Mouse (Mus musculus): ENCODE measurements around the gene 1110004F10Rik. TPM values are rescaled to one million over a fixed set of nuclear protein-coding genes. Genes with fewer than 3 reads are reported as not detected.
A peak's percentile ranks its signal among the peaks of the same experiment; 100 is the strongest.

1110004F10Rik gene
- polyA plus RNA-seq, 1 experiment: 61.4 TPM

GRCm38 (mm10) chr7:116132078-116132477 lies 92.9 kb downstream of the 1110004F10Rik start:
- H3K36me3 ChIP-seq (ENCODE audit: control insufficient read depth, insufficient read depth, low read length): no peaks in the 10 kb centered on the region
- H3K4me1 ChIP-seq (replicated peaks; ENCODE audit: control insufficient read depth, insufficient read depth, low read length): no peaks in the 10 kb centered on the region
- no peaks in the 10 kb centered on the region for H3K27me3 ChIP-seq (ENCODE audit: control insufficient read depth, insufficient read depth, low read length)
- 22% methylated on average over 5 of the region's 5 CpGs for WGBS
- H3K27ac ChIP-seq (ENCODE audit: control insufficient read depth, insufficient read depth, low read length): no peak overlapping the region
- TF ChIP-seq POLR2A (IDR thresholded peaks at IDR 0.05; ENCODE audit: control insufficient read depth, extremely low read depth, insufficient read depth, low read length, poor library complexity) (no peak), CTCF (IDR thresholded peaks at IDR 0.05; ENCODE audit: borderline replicate concordance, control insufficient read depth, extremely low read depth, insufficient read depth, low read length, poor library complexity) (peak; percentile 78; the same call in 1 of the 2 replicates)
- peak; percentile 63 for DNase-seq
- H3K4me3 ChIP-seq (ENCODE audit: control insufficient read depth, insufficient read depth, low read length): no peak overlapping the region

DNA sequence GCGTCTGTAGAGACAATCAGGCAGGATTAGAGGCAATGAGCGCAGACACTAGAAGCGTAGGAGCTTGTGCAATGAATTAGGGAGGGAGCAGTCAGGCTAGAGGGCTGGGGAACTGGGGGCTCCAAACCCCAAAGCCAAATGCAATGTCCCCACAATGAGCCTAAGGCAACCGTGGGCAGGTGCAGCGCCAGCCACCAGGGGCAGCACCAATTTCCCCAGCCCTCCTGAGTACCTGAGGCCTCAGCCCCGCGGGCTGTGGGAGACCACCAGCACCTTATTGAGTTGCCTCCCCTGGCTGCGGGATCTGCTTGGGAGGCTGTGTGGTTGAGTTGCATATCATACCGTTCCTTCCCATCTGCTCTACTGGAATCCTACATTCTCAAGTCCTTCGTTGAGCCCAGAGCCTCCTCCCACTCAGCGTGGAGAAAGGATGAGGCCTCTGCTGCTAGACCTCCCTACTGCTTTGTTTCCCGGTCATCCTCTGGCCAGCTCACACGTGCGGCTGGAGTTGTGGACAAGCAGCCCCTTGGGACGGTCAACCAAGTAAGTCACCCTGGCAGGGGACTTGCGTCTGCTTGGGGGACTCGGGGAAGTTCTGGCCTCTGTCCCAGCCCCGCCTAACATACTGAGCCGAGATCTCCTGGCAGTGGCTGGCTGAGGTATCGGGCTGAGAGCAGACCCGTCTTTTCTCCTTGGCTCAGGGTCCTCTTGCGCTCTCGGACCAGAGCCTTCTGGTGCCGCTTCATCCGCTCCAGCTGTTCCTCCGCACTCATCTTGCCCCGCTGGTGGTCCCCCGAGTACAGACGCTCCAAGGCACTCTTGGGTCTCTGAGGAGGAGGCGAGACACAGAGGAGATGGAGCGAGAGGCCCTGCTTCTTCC lies 95.5 kb downstream of the 1110004F10Rik start:
- Histone ChIP-seq H3K4me3 (ENCODE audit: control insufficient read depth, insufficient read depth, low read length) (no peak overlapping the region), H3K27me3 (ENCODE audit: control insufficient read depth, insufficient read depth, low read length) (no peaks in the 10 kb centered on the region), H3K27ac (ENCODE audit: control insufficient read depth, insufficient read depth, low read length) (no peak overlapping the region), H3K36me3 (ENCODE audit: control insufficient read depth, insufficient read depth, low read length) (no peaks in the 10 kb centered on the region), H3K4me1 (replicated peaks; ENCODE audit: control insufficient read depth, insufficient read depth, low read length) (no peaks in the 10 kb centered on the region)
- 93% methylated on average over 31 of the region's 31 CpGs for WGBS
- no peak for DNase-seq
- no peak for TF ChIP-seq POLR2A (IDR thresholded peaks at IDR 0.05; ENCODE audit: control insufficient read depth, extremely low read depth, insufficient read depth, low read length, poor library complexity)

GRCm38 (mm10) chr7:116137149-116137548 lies 98.0 kb downstream of the 1110004F10Rik start:
- H3K4me3 ChIP-seq (ENCODE audit: control insufficient read depth, insufficient read depth, low read length): no peak overlapping the region
- H3K27me3 ChIP-seq (ENCODE audit: control insufficient read depth, insufficient read depth, low read length): no peaks in the 10 kb centered on the region
- no peaks in the 10 kb centered on the region for H3K36me3 ChIP-seq (ENCODE audit: control insufficient read depth, insufficient read depth, low read length)
- no peak overlapping the region for H3K27ac ChIP-seq (ENCODE audit: control insufficient read depth, insufficient read depth, low read length)
- no peak for TF ChIP-seq CTCF (IDR thresholded peaks at IDR 0.05; ENCODE audit: borderline replicate concordance, control insufficient read depth, extremely low read depth, insufficient read depth, low read length, poor library complexity)
- TF ChIP-seq POLR2A (IDR thresholded peaks at IDR 0.05; ENCODE audit: control insufficient read depth, extremely low read depth, insufficient read depth, low read length, poor library complexity): no peak
- WGBS: 53% methylated on average over 12 of the region's 12 CpGs
- no peaks in the 10 kb centered on the region for H3K4me1 ChIP-seq (replicated peaks; ENCODE audit: control insufficient read depth, insufficient read depth, low read length)
- DNase-seq: no peak

DNA sequence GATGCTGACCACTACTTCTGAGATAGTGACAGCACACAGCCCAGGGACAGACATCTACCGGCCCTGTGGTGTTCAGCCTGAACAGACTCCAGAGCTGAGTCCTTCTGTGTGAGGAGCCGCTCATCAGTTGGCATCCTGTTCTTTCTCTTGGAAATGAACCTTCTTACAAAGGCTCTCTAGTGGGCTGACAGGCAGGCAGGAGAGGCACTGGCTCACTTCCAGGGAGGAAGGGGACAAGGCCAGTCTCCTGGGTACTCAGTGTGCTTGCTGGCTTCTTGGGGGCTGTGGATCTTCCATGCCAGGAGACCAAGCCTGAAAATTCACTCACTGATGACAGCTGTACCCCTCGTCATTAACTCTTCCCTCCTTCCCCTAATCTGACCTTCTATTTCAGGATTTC lies 98.5 kb downstream of the 1110004F10Rik start:
- no peak overlapping the region for H3K27ac ChIP-seq (ENCODE audit: control insufficient read depth, insufficient read depth, low read length)
- no peaks in the 10 kb centered on the region for H3K36me3 ChIP-seq (ENCODE audit: control insufficient read depth, insufficient read depth, low read length)
- 95% methylated on average over 3 of the region's 3 CpGs for WGBS

GRCm38 (mm10) chr7:116145030-116145429 lies 105.8 kb downstream of the 1110004F10Rik start:
- no peaks in the 10 kb centered on the region for H3K36me3 ChIP-seq (ENCODE audit: control insufficient read depth, insufficient read depth, low read length)
- H3K4me1 ChIP-seq (replicated peaks; ENCODE audit: control insufficient read depth, insufficient read depth, low read length): no peaks in the 10 kb centered on the region
- H3K4me3 ChIP-seq (ENCODE audit: control insufficient read depth, insufficient read depth, low read length): no peak overlapping the region
- no peak for DNase-seq
- TF ChIP-seq POLR2A (IDR thresholded peaks at IDR 0.05; ENCODE audit: control insufficient read depth, extremely low read depth, insufficient read depth, low read length, poor library complexity) (no peak), CTCF (IDR thresholded peaks at IDR 0.05; ENCODE audit: borderline replicate concordance, control insufficient read depth, extremely low read depth, insufficient read depth, low read length, poor library complexity) (no peak)
- no peaks in the 10 kb centered on the region for H3K27me3 ChIP-seq (ENCODE audit: control insufficient read depth, insufficient read depth, low read length)
- no peak overlapping the region for H3K27ac ChIP-seq (ENCODE audit: control insufficient read depth, insufficient read depth, low read length)
- 99% methylated on average over 6 of the region's 6 CpGs for WGBS

More for the DNA sequence above, 98.5 kb downstream of the 1110004F10Rik start:
- H3K4me3 ChIP-seq (ENCODE audit: control insufficient read depth, insufficient read depth, low read length): no peak overlapping the region
- H3K4me1 ChIP-seq (replicated peaks; ENCODE audit: control insufficient read depth, insufficient read depth, low read length): no peaks in the 10 kb centered on the region
- TF ChIP-seq POLR2A (IDR thresholded peaks at IDR 0.05; ENCODE audit: control insufficient read depth, extremely low read depth, insufficient read depth, low read length, poor library complexity) (no peak), CTCF (IDR thresholded peaks at IDR 0.05; ENCODE audit: borderline replicate concordance, control insufficient read depth, extremely low read depth, insufficient read depth, low read length, poor library complexity) (no peak)
- no peak for DNase-seq
- no peaks in the 10 kb centered on the region for H3K27me3 ChIP-seq (ENCODE audit: control insufficient read depth, insufficient read depth, low read length)

DNA sequence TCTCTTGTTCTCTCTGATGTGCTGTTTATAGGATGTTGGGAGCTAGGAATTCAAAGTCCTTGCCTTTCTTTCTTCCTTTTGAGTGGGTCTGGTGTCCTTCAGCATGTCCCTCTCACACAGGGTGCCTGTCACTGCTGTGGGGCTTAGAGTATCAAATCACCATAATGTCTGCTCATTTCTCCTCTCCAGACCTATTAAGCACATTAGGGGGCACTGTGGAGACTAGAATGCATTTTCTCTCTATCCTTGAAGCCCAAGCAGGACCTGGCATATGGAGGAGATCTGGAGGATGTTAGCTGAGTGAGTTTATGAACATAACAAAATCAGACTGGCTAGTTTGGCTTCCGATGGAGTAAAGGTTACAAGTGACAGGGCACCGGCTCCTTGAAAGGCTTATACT lies 107.9 kb downstream of the 1110004F10Rik start:
- DNase-seq: no peak
- Histone ChIP-seq H3K4me1 (replicated peaks; ENCODE audit: control insufficient read depth, insufficient read depth, low read length) (no peaks in the 10 kb centered on the region), H3K36me3 (ENCODE audit: control insufficient read depth, insufficient read depth, low read length) (no peaks in the 10 kb centered on the region), H3K4me3 (ENCODE audit: control insufficient read depth, insufficient read depth, low read length) (no peak overlapping the region), H3K27me3 (ENCODE audit: control insufficient read depth, insufficient read depth, low read length) (no peaks in the 10 kb centered on the region), H3K27ac (ENCODE audit: control insufficient read depth, insufficient read depth, low read length) (no peak overlapping the region)
- 98% methylated on average over 2 of the region's 2 CpGs for WGBS
- TF ChIP-seq CTCF (IDR thresholded peaks at IDR 0.05; ENCODE audit: borderline replicate concordance, control insufficient read depth, extremely low read depth, insufficient read depth, low read length, poor library complexity) (no peak), POLR2A (IDR thresholded peaks at IDR 0.05; ENCODE audit: control insufficient read depth, extremely low read depth, insufficient read depth, low read length, poor library complexity) (no peak)
